Mouse (Mus musculus) T-cell, adult 2 months (primary cell): Measurements from ENCODE around the gene Pygm.

Source experiments
- DNase-seq: peaks from one replicate; pipeline ENCODE4 v3.0.0; 2022; ENCODE audit warnings: low spot score

Gene Pygm

DNA sequence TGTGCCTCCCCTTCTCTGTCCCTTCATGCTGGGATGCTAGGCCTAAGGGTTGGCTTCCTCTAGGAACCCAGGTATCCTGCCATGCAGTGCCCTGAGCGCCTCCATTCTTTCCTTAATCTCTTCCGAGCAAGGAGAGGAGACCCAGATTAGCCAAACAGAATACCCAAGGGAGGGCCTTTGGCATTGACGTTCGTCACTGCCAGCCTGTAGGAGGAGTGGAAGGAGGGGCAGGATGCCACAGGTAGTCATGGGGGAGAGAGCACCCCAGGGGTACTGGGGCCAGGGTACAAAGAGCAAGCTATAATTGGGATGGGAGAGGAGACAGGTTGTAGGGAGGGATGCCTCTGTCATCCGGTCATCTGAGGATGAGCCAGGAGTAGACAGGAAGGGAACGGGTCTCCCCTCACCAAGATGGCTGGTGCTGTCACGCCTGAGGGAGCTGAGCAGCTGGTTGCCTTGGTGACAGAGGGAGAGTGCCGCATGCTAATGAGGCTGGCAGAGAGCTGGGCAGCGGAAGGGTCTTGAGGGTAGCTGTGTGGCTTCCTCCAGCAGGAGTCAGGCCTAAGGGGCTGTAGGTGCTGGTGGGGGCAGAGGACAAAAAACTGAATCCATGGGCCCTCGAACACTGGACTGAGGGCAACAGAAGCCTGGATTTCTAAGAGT is 61.7 kb downstream of the Pygm start:
- no peak for DNase-seq

GRCm38 (mm10) chr19:6446736-6447437 is 62.7 kb downstream of the Pygm start:
- no peak for DNase-seq
